Mouse (Mus musculus): ENCODE measurements at regions not wholly inside any gene's neighbourhood (a gene's known extent, or its start where the extent isn't known, plus 50 kb on each side); places are given as distances from the start of the nearest gene placed in this dataset.

DNA sequence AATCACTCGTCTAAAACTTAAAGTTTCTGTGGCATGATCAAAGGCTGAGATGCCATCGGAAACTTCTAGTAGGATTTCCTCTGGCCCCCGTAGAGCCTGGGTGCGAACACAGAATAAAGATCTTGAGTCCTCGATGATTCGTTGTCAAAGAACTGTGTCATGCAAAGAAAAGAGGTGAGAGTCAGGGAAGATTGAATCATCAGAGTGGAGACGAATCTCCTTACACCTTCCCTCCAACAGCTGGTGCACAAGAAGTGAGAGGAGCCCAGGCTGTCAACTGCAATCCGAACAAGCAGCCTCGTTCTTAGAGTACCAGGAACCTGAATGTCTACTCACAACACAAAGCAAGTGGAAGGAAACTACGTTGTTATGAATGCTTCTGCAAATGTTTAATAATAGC is 52.7 kb upstream of the Atp2b1 start:
- DNase-seq, result no peak

DNA sequence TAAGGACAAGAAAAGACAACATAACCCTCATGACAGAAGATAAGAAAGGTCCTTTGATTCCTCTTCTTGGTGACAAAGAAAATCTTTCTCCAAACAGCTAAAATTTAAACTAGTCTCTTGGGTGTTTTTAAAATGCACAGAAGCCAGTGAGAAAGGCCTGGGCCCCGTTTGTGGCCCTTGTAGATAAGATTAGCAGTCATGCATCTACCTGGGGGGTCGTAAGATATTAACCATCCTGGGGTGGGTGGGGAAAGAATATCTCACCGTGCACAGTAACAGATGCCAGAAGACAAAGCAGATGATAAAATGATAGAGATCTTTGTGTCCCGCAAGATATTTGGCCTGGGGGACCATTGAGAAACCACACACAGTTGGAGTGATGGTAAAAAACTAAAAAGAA is 51.5 kb upstream of the Atp2b1 start:
- DNase-seq, result no peak

DNA sequence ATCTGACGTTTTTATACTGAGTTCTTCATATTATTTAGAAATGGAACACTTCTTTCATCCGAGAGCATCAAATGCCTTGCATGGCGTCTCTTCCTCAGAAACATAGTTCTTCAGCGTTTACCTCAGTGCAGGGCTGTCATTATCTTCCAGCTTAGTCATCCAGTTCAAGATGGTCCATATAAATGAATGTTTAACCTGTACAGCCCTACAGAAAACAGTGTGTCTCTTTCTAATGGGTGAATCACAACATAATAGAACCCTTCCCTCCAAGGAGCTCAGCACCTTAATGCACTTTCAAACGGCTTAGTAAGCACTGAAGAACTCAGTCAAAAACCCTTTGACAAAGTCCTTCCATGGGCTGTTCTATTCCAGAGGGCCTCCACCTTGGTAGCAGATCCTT is 49.8 kb upstream of the Atp2b1 start:
- no peak for DNase-seq

Data from thymus, postnatal 4 days (tissue).